Mouse (Mus musculus): ENCODE measurements around the gene Cnpy3. TPM values are rescaled to one million over a fixed set of nuclear protein-coding genes. Genes with fewer than 3 reads are reported as not detected.

Cnpy3 gene
- polyA plus RNA-seq, 1 experiment from 2014 or later: 68.2 TPM

DNA sequence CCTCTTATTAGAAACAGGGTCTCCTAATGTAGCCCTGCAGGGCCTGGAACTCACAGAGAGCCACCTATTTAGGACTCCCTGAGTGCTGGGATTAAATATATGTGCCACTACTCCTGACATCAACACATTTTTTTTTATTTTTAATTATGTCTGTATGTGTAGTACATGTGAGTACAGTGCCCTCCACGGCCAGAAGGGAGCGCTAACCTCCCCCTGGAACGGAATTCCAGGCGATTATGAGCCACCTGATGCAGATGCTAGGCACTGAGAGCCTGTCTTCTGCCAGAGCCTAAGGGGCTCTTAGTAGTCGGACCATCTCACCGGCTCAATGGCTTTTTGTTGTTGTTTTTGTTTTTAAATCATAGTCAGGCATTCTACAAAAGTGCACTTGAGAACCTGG lies 24.0 kb downstream of the Cnpy3 start:
- Histone ChIP-seq H3K36me3 (replicated peaks) (peaks cover 14% of the 10 kb centered on the region; the same call in 1 of the 2 replicates), H3K27ac (no peak overlapping the region), H3K9ac (no peak overlapping the region), H3K4me2 (no peak overlapping the region), H3K4me1 (no peaks in the 10 kb centered on the region), H3K27me3 (replicated peaks) (peaks cover 7% of the 10 kb centered on the region), H3K9me3 (no peaks in the 10 kb centered on the region), H3K4me3 (no peak overlapping the region)
- WGBS: 43% methylated on average over 6 of the region's 6 CpGs
- no peak for ATAC-seq (replicated peaks)

DNA sequence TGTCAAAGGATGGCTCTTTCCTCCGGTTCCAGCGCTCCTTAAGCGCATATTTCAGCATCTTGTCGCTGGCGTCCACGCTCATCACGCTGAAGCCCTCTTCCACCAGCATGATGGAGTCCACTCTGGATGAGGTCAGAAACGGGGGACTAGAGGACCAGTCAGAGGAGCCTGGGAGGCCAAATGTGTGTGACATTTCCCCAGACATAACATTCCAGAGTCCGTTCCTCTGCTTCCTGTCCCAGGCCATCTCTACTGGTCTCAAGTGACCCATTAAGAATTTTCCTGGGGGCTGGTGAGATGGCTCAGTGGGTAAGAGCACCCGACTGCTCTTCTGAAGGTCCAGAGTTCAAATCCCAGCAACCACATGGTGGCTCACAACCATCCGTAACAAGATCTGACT lies 24.7 kb downstream of the Cnpy3 start:
- no peak overlapping the region for H3K4me2 ChIP-seq
- H3K4me3 ChIP-seq: no peak overlapping the region
- no peaks in the 10 kb centered on the region for H3K4me1 ChIP-seq
- H3K27me3 ChIP-seq (replicated peaks): peaks cover 7% of the 10 kb centered on the region
- no peak for ATAC-seq (replicated peaks)
- H3K9ac ChIP-seq: no peak overlapping the region
- H3K36me3 ChIP-seq (replicated peaks): peaks cover 14% of the 10 kb centered on the region; the same call in 1 of the 2 replicates
- 91% methylated on average over 11 of the region's 11 CpGs for WGBS
- no peaks in the 10 kb centered on the region for H3K9me3 ChIP-seq
- no peak overlapping the region for H3K27ac ChIP-seq

DNA sequence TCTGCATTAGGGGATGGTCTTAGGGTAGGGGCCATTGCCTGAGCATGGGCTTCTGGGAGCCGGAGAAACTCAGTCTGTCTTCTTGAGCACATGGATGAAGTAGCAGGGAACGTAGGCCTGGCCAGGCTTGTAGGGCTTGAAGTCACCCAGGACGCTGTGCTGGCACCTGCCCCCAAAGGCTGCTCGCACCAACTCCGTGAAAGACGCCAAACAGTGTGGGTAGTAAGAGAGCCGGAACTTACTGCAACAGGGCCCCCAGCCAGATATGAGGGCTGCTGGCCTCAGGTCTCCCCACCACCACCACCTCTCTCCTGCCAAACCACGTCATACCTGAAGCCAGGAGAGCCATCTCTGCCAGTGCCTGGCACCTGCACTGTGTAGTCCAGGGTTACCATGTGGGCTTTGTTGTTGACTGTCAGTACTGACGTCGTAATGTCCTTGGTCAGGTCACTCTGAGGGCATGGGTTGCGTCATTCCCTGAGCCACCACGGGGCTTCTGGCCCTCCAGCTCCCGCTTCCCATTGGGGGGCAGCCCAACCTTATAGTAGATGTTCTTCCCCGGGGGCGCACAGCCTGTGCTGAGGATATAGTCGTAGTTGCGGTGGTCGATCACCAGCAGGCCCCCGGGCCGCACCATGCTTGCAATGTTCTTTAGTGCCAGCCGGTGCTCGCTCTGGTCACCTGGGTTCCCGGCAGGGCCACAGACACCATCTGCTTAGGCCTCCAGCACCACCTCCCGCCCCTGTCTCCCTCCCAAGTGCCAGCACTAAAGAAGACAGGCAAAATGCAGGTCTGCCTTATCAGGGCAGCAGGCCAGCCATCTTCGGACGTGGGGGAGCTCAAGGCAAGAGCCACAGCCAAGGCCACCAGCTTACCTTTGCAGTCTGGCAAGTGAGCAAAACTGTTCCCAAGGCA lies 26.0 kb downstream of the Cnpy3 start:
- Histone ChIP-seq H3K4me1 (no peaks in the 10 kb centered on the region), H3K9me3 (no peaks in the 10 kb centered on the region), H3K4me2 (no peak overlapping the region), H3K27me3 (replicated peaks) (peaks cover 7% of the 10 kb centered on the region), H3K9ac (no peak overlapping the region), H3K4me3 (no peak overlapping the region), H3K36me3 (replicated peaks) (peaks cover 14% of the 10 kb centered on the region; the same call in 1 of the 2 replicates), H3K27ac (no peak overlapping the region)
- WGBS: 94% methylated on average over 26 of the region's 26 CpGs
- no peak for ATAC-seq (replicated peaks)

DNA sequence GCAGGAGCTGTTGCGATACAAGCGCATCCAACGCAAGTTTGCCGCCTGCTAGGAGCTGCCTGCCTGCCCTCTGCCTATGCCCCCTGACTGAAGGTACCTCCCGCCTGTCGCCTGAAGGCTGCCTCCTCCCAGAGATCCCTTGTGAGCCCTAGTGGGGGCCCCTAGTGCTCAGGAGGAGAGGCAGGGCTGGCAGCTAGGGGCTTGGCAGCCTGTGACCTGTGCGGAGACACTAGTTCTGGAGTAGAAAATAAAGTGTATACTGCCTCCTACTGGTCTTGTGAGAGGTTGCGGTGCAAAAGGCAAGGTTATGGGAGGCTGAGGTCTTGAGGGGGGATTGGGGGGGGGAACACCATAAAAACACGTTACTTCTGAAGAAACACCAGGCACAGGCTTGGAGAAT lies 26.7 kb downstream of the Cnpy3 start:
- Histone ChIP-seq H3K9ac (no peak overlapping the region), H3K36me3 (replicated peaks) (peaks cover 14% of the 10 kb centered on the region; the same call in 1 of the 2 replicates), H3K9me3 (no peaks in the 10 kb centered on the region), H3K4me2 (no peak overlapping the region), H3K27me3 (replicated peaks) (peaks cover 7% of the 10 kb centered on the region), H3K4me1 (no peaks in the 10 kb centered on the region), H3K27ac (no peak overlapping the region), H3K4me3 (no peak overlapping the region)
- ATAC-seq (replicated peaks): no peak
- 45% methylated on average over 9 of the region's 9 CpGs for WGBS

DNA sequence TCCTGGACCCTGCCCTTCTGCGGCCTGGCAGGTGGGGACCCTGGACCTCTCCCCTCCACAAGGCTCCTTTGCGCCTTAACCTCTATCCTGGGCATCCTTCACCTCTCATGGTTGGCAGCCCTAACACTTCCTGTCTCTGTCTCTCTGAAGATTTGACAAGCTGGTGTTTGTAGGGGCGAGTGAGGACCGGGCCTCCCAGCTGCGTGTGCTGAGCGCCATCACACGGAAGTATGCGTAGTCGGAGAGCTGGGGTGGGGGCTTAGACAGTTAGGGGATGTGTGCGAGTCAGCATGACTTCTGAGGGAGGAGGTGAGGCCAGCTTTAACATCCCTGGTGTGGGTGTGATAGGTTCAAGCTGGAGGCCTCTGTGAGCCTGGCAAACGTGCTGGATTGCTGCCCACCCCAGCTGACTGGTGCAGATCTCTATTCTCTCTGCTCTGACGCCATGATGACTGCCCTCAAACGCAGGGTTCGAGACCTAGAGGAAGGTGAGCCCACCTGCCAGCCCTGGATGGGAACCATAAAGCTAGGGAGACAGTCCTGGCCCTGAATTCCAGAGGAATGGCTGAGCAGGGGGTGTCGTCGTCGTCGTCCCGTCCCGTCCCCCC lies 27.4 kb downstream of the Cnpy3 start:
- Histone ChIP-seq H3K4me1 (no peaks in the 10 kb centered on the region), H3K9me3 (no peaks in the 10 kb centered on the region), H3K4me2 (no peak overlapping the region), H3K4me3 (no peak overlapping the region), H3K36me3 (replicated peaks) (peaks cover 14% of the 10 kb centered on the region; the same call in 1 of the 2 replicates), H3K27me3 (replicated peaks) (peaks cover 7% of the 10 kb centered on the region), H3K9ac (no peak overlapping the region), H3K27ac (no peak overlapping the region)
- WGBS: 81% methylated on average over 20 of the region's 20 CpGs
- no peak for ATAC-seq (replicated peaks)

DNA sequence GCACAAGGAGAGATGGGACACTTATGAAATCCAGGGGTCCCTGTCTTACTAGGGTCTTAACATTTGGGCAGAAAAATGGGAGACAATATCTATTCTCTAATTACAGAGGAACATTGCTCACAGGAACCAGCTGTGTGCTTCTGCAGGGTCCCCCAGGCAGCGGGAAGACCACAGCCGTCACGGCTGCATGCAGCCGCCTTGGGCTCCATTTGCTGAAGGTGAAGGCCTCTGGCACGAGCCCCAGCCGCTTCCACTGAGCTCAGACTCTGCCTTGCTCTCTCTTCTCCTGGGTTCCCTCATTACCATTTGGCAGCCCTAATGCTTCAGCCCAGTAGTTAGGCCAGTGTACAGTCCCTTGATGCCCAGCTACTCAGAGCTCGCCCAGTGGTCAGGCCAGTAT lies 30.9 kb downstream of the Cnpy3 start:
- Histone ChIP-seq H3K4me1 (no peaks in the 10 kb centered on the region), H3K27ac (no peak overlapping the region), H3K9ac (no peak overlapping the region), H3K9me3 (no peaks in the 10 kb centered on the region), H3K4me2 (no peak overlapping the region), H3K36me3 (replicated peaks) (peaks cover 14% of the 10 kb centered on the region; the same call in 1 of the 2 replicates), H3K4me3 (no peak overlapping the region), H3K27me3 (replicated peaks) (no peaks in the 10 kb centered on the region)
- WGBS: 89% methylated on average over 7 of the region's 7 CpGs
- no peak for ATAC-seq (replicated peaks)

DNA sequence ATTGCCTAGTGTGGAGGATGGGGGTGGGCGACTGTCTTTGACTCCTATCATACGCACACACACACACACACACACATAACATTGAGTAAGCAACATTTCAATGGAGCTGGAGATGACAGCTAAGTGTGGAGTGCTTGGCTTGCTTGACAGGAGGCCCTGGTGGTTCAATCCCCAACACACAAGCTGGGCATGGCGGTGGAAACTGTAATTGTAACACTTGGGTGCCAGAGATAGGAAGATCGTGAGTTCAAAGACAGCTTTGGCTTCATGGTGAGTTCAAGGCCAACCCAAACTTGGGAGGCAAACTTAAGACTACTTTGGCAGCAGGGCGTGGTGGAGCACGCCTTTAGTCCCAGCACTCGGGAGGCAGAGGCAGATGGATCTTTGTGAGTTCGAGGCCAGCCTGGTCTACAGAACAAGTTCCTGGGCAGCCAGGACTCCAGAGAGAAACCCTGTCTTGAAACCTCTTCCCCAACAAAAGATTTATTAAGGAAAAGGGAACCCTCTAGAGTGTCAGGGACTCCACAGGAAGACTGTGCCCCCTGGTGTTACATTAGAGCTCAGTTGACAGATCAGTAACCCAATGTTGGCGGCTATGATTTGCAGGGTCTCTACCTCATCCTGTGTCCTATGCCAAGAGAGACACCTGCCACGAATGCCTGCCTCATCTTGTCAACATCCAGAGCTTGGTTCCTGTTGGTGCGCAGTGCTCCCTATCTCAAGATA lies 37.1 kb downstream of the Cnpy3 start:
- Histone ChIP-seq H3K4me3 (no peak overlapping the region), H3K27me3 (replicated peaks) (no peaks in the 10 kb centered on the region), H3K36me3 (replicated peaks) (peaks cover 14% of the 10 kb centered on the region), H3K9ac (no peak overlapping the region), H3K4me1 (peaks cover 16% of the 10 kb centered on the region), H3K4me2 (no peak overlapping the region), H3K27ac (no peak overlapping the region), H3K9me3 (no peaks in the 10 kb centered on the region)
- ATAC-seq (replicated peaks): no peak
- 97% methylated on average over 11 of the region's 11 CpGs for WGBS

DNA sequence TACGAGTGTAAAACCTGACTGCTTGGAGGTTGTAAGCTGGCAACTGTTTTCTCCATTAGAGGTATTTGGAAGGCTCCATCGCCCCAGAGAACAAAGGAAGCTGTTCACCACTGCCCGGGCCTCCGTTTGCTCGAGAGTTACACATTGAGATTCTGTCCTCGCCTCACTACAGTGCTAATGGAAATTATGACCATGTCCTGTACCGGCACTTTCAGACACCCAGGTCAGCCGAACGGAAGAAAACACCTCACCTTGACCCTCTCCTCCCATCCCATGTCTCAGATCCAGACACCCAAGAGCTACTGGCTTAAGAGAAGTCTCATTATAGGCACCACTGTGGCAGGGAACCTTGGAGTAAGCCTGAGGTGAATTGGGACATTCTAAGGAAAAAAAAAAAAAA lies 38.2 kb downstream of the Cnpy3 start:
- 90% methylated on average over 9 of the region's 9 CpGs for WGBS
- no peaks in the 10 kb centered on the region for H3K27me3 ChIP-seq (replicated peaks)
- H3K4me3 ChIP-seq: no peak overlapping the region
- H3K4me1 ChIP-seq: peaks cover 16% of the 10 kb centered on the region
- H3K36me3 ChIP-seq (replicated peaks): peaks cover 14% of the 10 kb centered on the region
- H3K9ac ChIP-seq: no peak overlapping the region
- no peak for ATAC-seq (replicated peaks)
- no peak overlapping the region for H3K4me2 ChIP-seq
- H3K27ac ChIP-seq: no peak overlapping the region
- H3K9me3 ChIP-seq: no peaks in the 10 kb centered on the region

DNA sequence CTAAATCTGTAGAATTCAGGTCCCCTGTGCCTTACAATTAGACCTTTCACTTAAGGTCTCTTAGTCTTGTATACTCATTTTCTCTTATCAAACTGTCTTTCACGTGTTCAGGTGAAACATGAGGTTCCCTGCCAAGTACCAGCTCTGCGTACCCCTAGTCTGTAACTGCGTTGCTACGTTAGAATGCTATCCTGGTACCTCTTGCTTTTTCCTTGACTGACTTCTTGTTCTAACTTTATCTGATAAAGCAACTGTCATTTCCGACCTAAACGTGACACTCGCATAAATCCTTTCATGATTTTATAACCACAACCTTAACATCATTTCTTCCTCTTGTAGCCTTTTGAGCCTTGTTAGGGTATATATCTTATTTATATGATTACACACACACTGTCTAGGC lies 39.6 kb downstream of the Cnpy3 start:
- Histone ChIP-seq H3K27ac (no peak overlapping the region), H3K4me2 (peak overlapping the region; percentile 92), H3K9me3 (no peaks in the 10 kb centered on the region), H3K4me1 (peaks cover 16% of the 10 kb centered on the region), H3K9ac (peak overlapping the region; percentile 93; the same call in 1 of the 2 replicates), H3K36me3 (replicated peaks) (peaks cover 14% of the 10 kb centered on the region), H3K27me3 (replicated peaks) (no peaks in the 10 kb centered on the region), H3K4me3 (peak overlapping the region; percentile 91)
- no peak for ATAC-seq (replicated peaks)
- 78% methylated on average over 7 of the region's 7 CpGs for WGBS

DNA sequence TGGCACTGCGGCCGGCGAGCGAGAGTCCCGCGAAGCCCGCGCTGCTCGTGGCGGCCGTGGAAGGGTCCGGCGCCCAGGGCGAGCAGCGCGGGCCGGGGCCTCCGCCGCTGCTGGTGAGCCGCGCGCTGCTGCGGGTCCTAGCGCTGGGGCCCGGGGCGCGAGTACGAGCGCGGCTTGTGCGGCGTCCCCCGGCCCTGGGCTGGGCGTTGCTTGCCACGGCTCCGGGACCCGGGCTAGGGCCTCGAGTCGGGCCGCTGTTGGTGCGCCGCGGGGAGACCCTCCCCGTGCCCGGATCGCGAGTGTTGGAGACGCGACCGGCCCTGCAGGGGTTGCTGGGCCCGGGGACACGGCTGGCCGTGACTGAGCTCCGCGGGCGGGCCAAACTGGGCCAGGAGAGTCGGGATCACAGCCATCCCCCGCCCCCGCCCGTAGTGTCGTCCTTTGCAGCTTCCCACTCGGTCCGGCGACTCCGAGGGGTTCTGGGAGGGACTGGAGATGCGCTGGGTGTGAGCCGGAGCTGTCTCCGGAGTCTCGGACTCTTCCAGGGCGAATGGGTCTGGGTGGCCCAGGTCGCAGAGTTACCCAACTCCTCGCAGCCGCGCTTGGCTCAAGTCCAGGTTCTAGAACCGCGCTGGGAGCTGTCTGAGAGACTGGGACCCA lies 40.3 kb downstream of the Cnpy3 start:
- peak; percentile 62 for ATAC-seq (replicated peaks)

DNA sequence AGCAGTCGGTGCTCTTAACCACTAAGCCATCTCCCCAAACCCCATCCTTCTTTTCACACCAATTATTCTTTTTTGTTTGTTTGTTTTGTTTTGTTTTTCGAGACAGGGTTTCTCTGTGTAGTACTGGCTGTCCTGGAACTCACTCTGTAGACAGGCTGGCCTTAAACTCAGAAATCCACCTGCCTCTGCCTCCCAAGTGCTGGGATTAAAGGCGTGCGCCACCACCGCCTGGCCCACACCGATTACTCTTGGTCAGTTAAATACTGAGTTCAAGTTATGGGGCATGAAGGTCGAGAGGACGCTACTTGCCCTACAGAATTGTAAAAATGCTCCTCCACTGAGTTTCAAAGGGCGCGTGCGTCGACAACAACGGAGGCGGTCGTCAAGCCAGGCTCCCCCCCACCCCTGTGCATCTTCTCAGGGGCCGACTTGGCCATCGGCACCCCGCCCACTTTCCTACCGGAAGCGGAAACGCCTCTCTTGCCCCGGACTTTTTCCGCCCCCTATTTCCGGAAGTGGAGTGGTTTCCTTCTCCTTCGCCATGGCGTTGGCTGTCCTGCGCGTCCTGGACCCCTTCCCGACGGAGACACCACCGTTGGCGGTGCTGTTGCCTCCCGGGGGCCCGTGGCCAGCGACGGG lies 40.9 kb downstream of the Cnpy3 start, which contains the start of gene Pex6:
TSS of gene Pex6 (plus strand) at position 505 of the 639 bp plus-strand sequence.
- Histone ChIP-seq H3K27me3 (replicated peaks) (no peaks in the 10 kb centered on the region), H3K9ac (peak within 1 kb of the TSS; percentile 93), H3K27ac (peak within 1 kb of the TSS; percentile 87), H3K36me3 (replicated peaks) (peaks cover 14% of the 10 kb centered on the region), H3K4me1 (peaks cover 16% of the 10 kb centered on the region), H3K4me2 (peak within 1 kb of the TSS; percentile 92), H3K9me3 (no peaks in the 10 kb centered on the region), H3K4me3 (peak within 1 kb of the TSS; percentile 91)
- WGBS: 7% methylated on average over 36 of the region's 36 CpGs
- peak; percentile 93 for ATAC-seq (replicated peaks)

More for the DNA sequence above, 40.3 kb downstream of the Cnpy3 start:
- Histone ChIP-seq H3K4me2 (peak overlapping the region; percentile 92), H3K4me3 (peak overlapping the region; percentile 91), H3K9ac (peak overlapping the region; percentile 93), H3K36me3 (replicated peaks) (peaks cover 14% of the 10 kb centered on the region), H3K27me3 (replicated peaks) (no peaks in the 10 kb centered on the region), H3K4me1 (peaks cover 16% of the 10 kb centered on the region), H3K9me3 (no peaks in the 10 kb centered on the region), H3K27ac (peak overlapping the region; percentile 87)
- under 1% methylated on average over 72 of the region's 76 CpGs for WGBS
